Comparison of ENCODE assay signal across 13 mouse cellular contexts in the genomic region with DNA sequence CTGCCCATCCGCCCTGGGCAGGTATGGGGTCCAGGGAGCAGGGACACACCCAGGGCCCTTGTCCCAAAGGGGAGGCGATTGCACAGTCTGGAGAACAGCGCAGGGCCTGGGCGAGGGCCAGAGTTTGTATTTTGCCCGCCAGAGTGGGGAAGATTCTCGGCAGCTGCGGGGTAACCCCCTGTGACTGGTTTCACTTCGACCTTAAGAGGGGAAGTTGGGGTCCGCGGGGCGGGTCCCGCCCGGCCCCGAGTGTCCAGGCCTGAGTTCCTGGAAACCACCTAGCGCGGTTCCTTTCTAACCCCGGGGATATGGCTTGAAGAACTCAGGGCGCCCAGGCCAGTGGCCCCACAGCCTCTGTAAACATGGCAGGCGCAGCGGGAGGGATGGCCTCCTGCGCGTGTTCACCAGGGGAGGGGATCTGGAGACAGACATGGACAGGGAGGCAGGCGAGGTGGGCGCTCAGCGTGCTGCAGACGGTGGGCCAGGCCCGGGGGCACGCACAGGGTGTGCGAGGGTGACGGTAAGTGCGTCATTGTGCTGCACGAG. TPM values are rescaled to one million over a fixed set of nuclear protein-coding genes. Genes with fewer than 3 reads are reported as not detected.
A peak's percentile ranks its signal among the peaks of the same experiment; 100 is the strongest.
DNase-seq lines count a peak whose midpoint lies in the region; ATAC-seq and TF ChIP-seq lines count a peak whose summit lies in the region.
"Had no signal": no experiment of that assay in that cellular context is flagged by ENCODE, and none has a peak within 500 bp of the region (broad histone marks: within the 10 kb centered on the region; RNA-seq: fewer than 3 reads in every experiment).

No protein-coding gene starts in this region.

- H3K9ac ChIP-seq in embryonic facial prominence, embryonic 11.5 days (replicated peaks; ENCODE audit: low read length) = no peak overlapping the region
- no peak overlapping the region for H3K9ac ChIP-seq in neural tube, embryonic 15.5 days (replicated peaks)
- no peak overlapping the region for H3K9ac ChIP-seq in liver, postnatal 0 days (replicated peaks)
- H3K9ac ChIP-seq in intestine, embryonic 16.5 days (ENCODE audit: low read depth, low read length) = no peak overlapping the region
- H3K9ac ChIP-seq: forebrain, embryonic 15.5 days; hindbrain, embryonic 14.5 days; lung, embryonic 14.5 days; midbrain, embryonic 12.5 days; neural tube, embryonic 13.5 days had no signal

- 94% methylated on average over 32 of the region's 32 CpGs for WGBS in embryonic facial prominence, embryonic 11.5 days
- WGBS in embryonic facial prominence, embryonic 10.5 days = 95% methylated on average over 32 of the region's 32 CpGs
- 93% methylated on average over 32 of the region's 32 CpGs for WGBS in neural tube, embryonic 15.5 days
- 75% methylated on average over 32 of the region's 32 CpGs for WGBS in liver, postnatal 0 days (ENCODE audit: insufficient replicate concordance)
- 92% methylated on average over 32 of the region's 32 CpGs for WGBS in intestine, embryonic 16.5 days

- peaks cover 3% of the 10 kb centered on the region for H3K4me1 ChIP-seq in embryonic facial prominence, embryonic 11.5 days (ENCODE audit: control insufficient read depth, insufficient read depth, low read length)
- H3K4me1 ChIP-seq in embryonic facial prominence, embryonic 10.5 days = peaks cover 37% of the 10 kb centered on the region
- H3K4me1 ChIP-seq in neural tube, embryonic 15.5 days = peaks cover 41% of the 10 kb centered on the region
- H3K4me1 ChIP-seq in liver, postnatal 0 days (ENCODE audit: insufficient read depth) = peaks cover 51% of the 10 kb centered on the region
- H3K4me1 ChIP-seq in intestine, embryonic 16.5 days (ENCODE audit: control insufficient read depth, insufficient read depth, low read length) = peaks cover 25% of the 10 kb centered on the region

- no peaks in the 10 kb centered on the region for H3K9me3 ChIP-seq in embryonic facial prominence, embryonic 11.5 days (replicated peaks; ENCODE audit: control insufficient read depth, low read length)
- H3K9me3 ChIP-seq in embryonic facial prominence, embryonic 10.5 days = no peaks in the 10 kb centered on the region
- H3K9me3 ChIP-seq in neural tube, embryonic 15.5 days (replicated peaks) = no peaks in the 10 kb centered on the region
- no peaks in the 10 kb centered on the region for H3K9me3 ChIP-seq in liver, postnatal 0 days (ENCODE audit: low read length)
- no peaks in the 10 kb centered on the region for H3K9me3 ChIP-seq in intestine, embryonic 16.5 days (ENCODE audit: control insufficient read depth, low read length)
- H3K9me3 ChIP-seq: forebrain, embryonic 15.5 days; midbrain, embryonic 12.5 days; neural tube, embryonic 13.5 days had no signal

- TF ChIP-seq EP300 in liver, postnatal 0 days (IDR thresholded peaks at IDR 0.05; ENCODE audit: low read depth) = no peak

- DNase-seq in embryonic facial prominence, embryonic 11.5 days (ENCODE audit: low spot score) = no peak
- DNase-seq in embryonic facial prominence, embryonic 10.5 days (ENCODE audit: low spot score) = no peak
- DNase-seq in neural tube, embryonic 10.5 days (ENCODE audit: extremely low spot score, low spot score) = no peak
- DNase-seq in liver, postnatal 0 days = peak; percentile 57
- DNase-seq in urinary bladder, postnatal 4 days (ENCODE audit: low spot score in 2 of 2) = no peak
- DNase-seq: kidney, postnatal 36 days; lung, embryonic 14.5 days had no signal

- H3K4me2 ChIP-seq in embryonic facial prominence, embryonic 11.5 days (ENCODE audit: low read depth, low read length) = no peak overlapping the region
- no peak overlapping the region for H3K4me2 ChIP-seq in neural tube, embryonic 15.5 days
- 0 out of 2 replicates have a peak overlapping the region, but pooled peaks have one; percentile 9 for H3K4me2 ChIP-seq in liver, postnatal 0 days (ENCODE audit: low read depth, low read length)
- no peak overlapping the region for H3K4me2 ChIP-seq in intestine, embryonic 16.5 days (ENCODE audit: low read depth, low read length)
- H3K4me2 ChIP-seq: forebrain, embryonic 15.5 days; hindbrain, embryonic 14.5 days; lung, embryonic 14.5 days; midbrain, embryonic 12.5 days; neural tube, embryonic 13.5 days had no signal

- peaks cover 10% of the 10 kb centered on the region for H3K36me3 ChIP-seq in embryonic facial prominence, embryonic 11.5 days (replicated peaks; ENCODE audit: control insufficient read depth, insufficient read depth, low read depth, low read length)
- peaks cover 59% of the 10 kb centered on the region for H3K36me3 ChIP-seq in embryonic facial prominence, embryonic 10.5 days (replicated peaks)
- H3K36me3 ChIP-seq in neural tube, embryonic 15.5 days = peaks cover 51% of the 10 kb centered on the region
- peaks cover 26% of the 10 kb centered on the region for H3K36me3 ChIP-seq in liver, postnatal 0 days (replicated peaks; ENCODE audit: insufficient read depth, low read length)
- peaks cover 31% of the 10 kb centered on the region for H3K36me3 ChIP-seq in intestine, embryonic 16.5 days (ENCODE audit: control insufficient read depth, insufficient read depth, low read length)

- no peak overlapping the region for H3K4me3 ChIP-seq in embryonic facial prominence, embryonic 11.5 days (ENCODE audit: low read depth, low read length)
- no peak overlapping the region; the same call in 1 of the 2 replicates for H3K4me3 ChIP-seq in embryonic facial prominence, embryonic 10.5 days
- no peak overlapping the region for H3K4me3 ChIP-seq in neural tube, embryonic 15.5 days (replicated peaks)
- H3K4me3 ChIP-seq in liver, postnatal 0 days (ENCODE audit: low read depth, low read length) = no peak overlapping the region
- H3K4me3 ChIP-seq in intestine, embryonic 16.5 days (ENCODE audit: low read length) = no peak overlapping the region
- H3K4me3 ChIP-seq: forebrain, embryonic 15.5 days; midbrain, embryonic 12.5 days; neural tube, embryonic 13.5 days had no signal

- 0 out of 2 replicates have a peak, but pooled peaks have one; percentile 5 for ATAC-seq in embryonic facial prominence, embryonic 11.5 days (replicated peaks; ENCODE audit: insufficient number of reproducible peaks, low FRiP score, low TSS enrichment, low read depth)
- peak; percentile 7; the same call in 1 of the 2 replicates for ATAC-seq in neural tube, embryonic 15.5 days (ENCODE audit: low FRiP score)
- ATAC-seq in liver, postnatal 0 days = no peak
- ATAC-seq in intestine, embryonic 16.5 days = no peak

- no peak for TF ChIP-seq CTCF in liver, postnatal 0 days (IDR thresholded peaks at IDR 0.05; ENCODE audit: low read depth)

- no peaks in the 10 kb centered on the region for H3K27me3 ChIP-seq in embryonic facial prominence, embryonic 11.5 days (ENCODE audit: control insufficient read depth, insufficient read depth, low read length)
- H3K27me3 ChIP-seq in embryonic facial prominence, embryonic 10.5 days (replicated peaks; ENCODE audit: low read depth, poor library complexity, severe bottlenecking) = peaks cover 17% of the 10 kb centered on the region
- 0 out of 2 replicates have a peak, but pooled peaks cover 4% of the 10 kb centered on the region for H3K27me3 ChIP-seq in neural tube, embryonic 15.5 days (replicated peaks)
- no peaks in the 10 kb centered on the region for H3K27me3 ChIP-seq in liver, postnatal 0 days (ENCODE audit: insufficient read depth, low read length)
- H3K27me3 ChIP-seq in intestine, embryonic 16.5 days (replicated peaks; ENCODE audit: control insufficient read depth, insufficient read depth, low read length) = no peaks in the 10 kb centered on the region

- H3K27ac ChIP-seq in embryonic facial prominence, embryonic 11.5 days (replicated peaks; ENCODE audit: low read depth, low read length) = no peak overlapping the region
- no peak overlapping the region for H3K27ac ChIP-seq in embryonic facial prominence, embryonic 10.5 days (replicated peaks)
- H3K27ac ChIP-seq in neural tube, embryonic 15.5 days (replicated peaks) = no peak overlapping the region
- peak overlapping the region; percentile 66 for H3K27ac ChIP-seq in liver, postnatal 0 days (ENCODE audit: low read depth)
- no peak overlapping the region for H3K27ac ChIP-seq in intestine, embryonic 16.5 days (ENCODE audit: low read length)
- H3K27ac ChIP-seq: forebrain, embryonic 15.5 days; hindbrain, embryonic 14.5 days; midbrain, embryonic 12.5 days; neural tube, embryonic 13.5 days had no signal

RNA-seq across cellular contexts. Expression of a gene that starts 7.6 kb away (rescaled TPM):
- polyA plus RNA-seq in embryonic facial prominence, embryonic 11.5 days (2014; fragmentation: Nextera tagmentation; extraction: Ambion mirVana) = 25.8 and 33.5 TPM in 2 replicates
- 28.2 and 34.5 TPM in 2 replicates for polyA plus RNA-seq in embryonic facial prominence, embryonic 10.5 days (2016; fragmentation: Nextera tagmentation; extraction: Ambion mirVana)
- 40.5 and 43.5 TPM in 2 replicates for polyA plus RNA-seq in neural tube, embryonic 15.5 days (2015; fragmentation: Nextera tagmentation; extraction: Ambion mirVana)
- polyA plus RNA-seq in liver, postnatal 0 days (2015; fragmentation: Nextera tagmentation; extraction: Ambion mirVana) = 36.3 and 39.9 TPM in 2 replicates
- 78.6 and 79.8 TPM in 2 replicates for polyA plus RNA-seq in intestine, embryonic 16.5 days (2015; fragmentation: Nextera tagmentation; extraction: Ambion mirVana)

RNA-seq across cellular contexts. Expression of a gene that starts 8.2 kb away (rescaled TPM):
- 30.1 and 33.4 TPM in 2 replicates for polyA plus RNA-seq in embryonic facial prominence, embryonic 11.5 days (2014; fragmentation: Nextera tagmentation; extraction: Ambion mirVana)
- 79.2 and 79.8 TPM in 2 replicates for polyA plus RNA-seq in embryonic facial prominence, embryonic 10.5 days (2016; fragmentation: Nextera tagmentation; extraction: Ambion mirVana)
- 97.5 and 102 TPM in 2 replicates for polyA plus RNA-seq in neural tube, embryonic 15.5 days (2015; fragmentation: Nextera tagmentation; extraction: Ambion mirVana)
- 8.9 and 9.0 TPM in 2 replicates for polyA plus RNA-seq in liver, postnatal 0 days (2015; fragmentation: Nextera tagmentation; extraction: Ambion mirVana)
- 63.7 and 65.3 TPM in 2 replicates for polyA plus RNA-seq in intestine, embryonic 16.5 days (2015; fragmentation: Nextera tagmentation; extraction: Ambion mirVana)

RNA-seq across cellular contexts. Expression of a gene that starts 13.8 kb away (rescaled TPM):
- polyA plus RNA-seq in embryonic facial prominence, embryonic 11.5 days (2014; fragmentation: Nextera tagmentation; extraction: Ambion mirVana) = 24.8 and 31.6 TPM in 2 replicates
- 13.6 and 16.2 TPM in 2 replicates for polyA plus RNA-seq in embryonic facial prominence, embryonic 10.5 days (2016; fragmentation: Nextera tagmentation; extraction: Ambion mirVana)
- polyA plus RNA-seq in neural tube, embryonic 15.5 days (2015; fragmentation: Nextera tagmentation; extraction: Ambion mirVana) = 536 and 627 TPM in 2 replicates
- polyA plus RNA-seq in liver, postnatal 0 days (2015; fragmentation: Nextera tagmentation; extraction: Ambion mirVana) = 3.2 and 3.3 TPM in 2 replicates
- 24.9 and 25.6 TPM in 2 replicates for polyA plus RNA-seq in intestine, embryonic 16.5 days (2015; fragmentation: Nextera tagmentation; extraction: Ambion mirVana)

RNA-seq across cellular contexts. Expression of a gene that starts 36.5 kb away (rescaled TPM):
- polyA plus RNA-seq in embryonic facial prominence, embryonic 11.5 days (2014; fragmentation: Nextera tagmentation; extraction: Ambion mirVana) = 8.3 and 9.7 TPM in 2 replicates
- polyA plus RNA-seq in embryonic facial prominence, embryonic 10.5 days (2016; fragmentation: Nextera tagmentation; extraction: Ambion mirVana) = 12.4 and 13.9 TPM in 2 replicates
- polyA plus RNA-seq in neural tube, embryonic 15.5 days (2015; fragmentation: Nextera tagmentation; extraction: Ambion mirVana) = 18.9 and 21.0 TPM in 2 replicates
- 5.2 and 6.0 TPM in 2 replicates for polyA plus RNA-seq in liver, postnatal 0 days (2015; fragmentation: Nextera tagmentation; extraction: Ambion mirVana)
- polyA plus RNA-seq in intestine, embryonic 16.5 days (2015; fragmentation: Nextera tagmentation; extraction: Ambion mirVana) = 12.9 and 15.1 TPM in 2 replicates

RNA-seq across cellular contexts. Expression of a gene that starts 39.9 kb away (rescaled TPM):
- 0.10 TPM in 1 of 2 replicates, not detected in the other for polyA plus RNA-seq in embryonic facial prominence, embryonic 11.5 days (2014; fragmentation: Nextera tagmentation; extraction: Ambion mirVana)
- polyA plus RNA-seq in embryonic facial prominence, embryonic 10.5 days (2016; fragmentation: Nextera tagmentation; extraction: Ambion mirVana) = not detected in 2 replicates
- 0.14 and 1.4 TPM in 2 replicates for polyA plus RNA-seq in neural tube, embryonic 15.5 days (2015; fragmentation: Nextera tagmentation; extraction: Ambion mirVana)
- 0.19 and 0.25 TPM in 2 replicates for polyA plus RNA-seq in liver, postnatal 0 days (2015; fragmentation: Nextera tagmentation; extraction: Ambion mirVana)
- 0.27 and 0.34 TPM in 2 replicates for polyA plus RNA-seq in intestine, embryonic 16.5 days (2015; fragmentation: Nextera tagmentation; extraction: Ambion mirVana)
- polyA plus RNA-seq: hindbrain, embryonic 14.5 days; neural tube, embryonic 13.5 days had no signal

Comparison
In these comparisons a context has a peak if more than half of its experiments do, and no peak if none do; other contexts are left out.
1. ATAC-seq: peak in embryonic facial prominence, embryonic 11.5 days (single experiment) and neural tube, embryonic 15.5 days (single experiment); none in liver, postnatal 0 days (single experiment) and intestine, embryonic 16.5 days (single experiment).
2. RNA of a gene that starts 13.8 kb away (polyA plus RNA-seq): 536 to 627 TPM in neural tube, embryonic 15.5 days; 24.9 to 25.6 TPM in intestine, embryonic 16.5 days, 24.8 to 31.6 TPM in embryonic facial prominence, embryonic 11.5 days, 13.6 to 16.2 TPM in embryonic facial prominence, embryonic 10.5 days and 3.2 to 3.3 TPM in liver, postnatal 0 days; every median in the first group is over 10 times any median in the second.